Mouse (Mus musculus): ENCODE measurements around the gene Lipe. TPM values are rescaled to one million over a fixed set of nuclear protein-coding genes. Genes with fewer than 3 reads are reported as not detected.

Gene Lipe
- total and polyA plus RNA-seq, 3 experiments, result 4.5 to 15.4 TPM; not detected in 1

Other genes with a start within 250 kb of the Lipe start
- gene Pou2f2, start 219.0 kb downstream of the Lipe start, total RNA-seq (2012; rRNA removed), result 0.73 and 0.75 TPM in 2 replicates
- 1 to 10 TPM in 1 of 2 experiments, not detected in 1; 6.4 TPM for gene Pou2f2, start 219.0 kb downstream of the Lipe start, polyA plus RNA-seq (2012; ENCODE audit: insufficient read depth in 1 of 2, insufficient read length in 2 of 2, low read depth in 1 of 2, low replicate concordance in 2 of 2, missing spikeins in 1 of 2)
- gene Dedd2, start 178.1 kb downstream of the Lipe start, total RNA-seq (2012; rRNA removed), result 25.2 and 28.2 TPM in 2 replicates
- gene Dedd2, start 178.1 kb downstream of the Lipe start, polyA plus RNA-seq (2012; ENCODE audit: insufficient read depth in 1 of 2, insufficient read length in 2 of 2, low read depth in 1 of 2, low replicate concordance in 2 of 2, missing spikeins in 1 of 2), result 10 to 100 TPM in 1 of 2 experiments, not detected in 1; 36.6 TPM
- 8.4 and 9.5 TPM in 2 replicates for gene Zfp526, start 177.3 kb downstream of the Lipe start, total RNA-seq (2012; rRNA removed)
- gene Zfp526, start 177.3 kb downstream of the Lipe start, polyA plus RNA-seq (2012; ENCODE audit: insufficient read depth in 1 of 2, insufficient read length in 2 of 2, low read depth in 1 of 2, low replicate concordance in 2 of 2, missing spikeins in 1 of 2), result 10 to 100 TPM in 1 of 2 experiments, not detected in 1; 14.8 TPM
- 59.8 and 61.5 TPM in 2 replicates for gene Gsk3a, start 160.9 kb downstream of the Lipe start, total RNA-seq (2012; rRNA removed)
- gene Gsk3a, start 160.9 kb downstream of the Lipe start, polyA plus RNA-seq (2012; ENCODE audit: insufficient read depth in 1 of 2, insufficient read length in 2 of 2, low read depth in 1 of 2, low replicate concordance in 2 of 2, missing spikeins in 1 of 2), result 100 to 1,000 TPM in 1 of 2 experiments, 10 to 100 TPM in 1; 86.6 to 149 TPM
- 18.4 and 24.6 TPM in 2 replicates for gene Erf, start 147.9 kb downstream of the Lipe start, total RNA-seq (2012; rRNA removed)
- gene Erf, start 147.9 kb downstream of the Lipe start, polyA plus RNA-seq (2012; ENCODE audit: insufficient read depth in 1 of 2, insufficient read length in 2 of 2, low read depth in 1 of 2, low replicate concordance in 2 of 2, missing spikeins in 1 of 2), result 10 to 100 TPM in 1 of 2 experiments, not detected in 1; 33.2 TPM
- gene Cic, start 131.0 kb downstream of the Lipe start, total RNA-seq (2012; rRNA removed), result 56.6 and 57.2 TPM in 2 replicates
- gene Cic, start 131.0 kb downstream of the Lipe start, polyA plus RNA-seq (2012; ENCODE audit: insufficient read depth in 1 of 2, insufficient read length in 2 of 2, low read depth in 1 of 2, low replicate concordance in 2 of 2, missing spikeins in 1 of 2), result 100 to 1,000 TPM; 157 TPM
- gene Pafah1b3, start 100.7 kb downstream of the Lipe start, total RNA-seq (2012; rRNA removed), result 85.1 and 85.6 TPM in 2 replicates
- 100 to 1,000 TPM; 110 to 180 TPM for gene Pafah1b3, start 100.7 kb downstream of the Lipe start, polyA plus RNA-seq (2012; ENCODE audit: insufficient read depth in 1 of 2, insufficient read length in 2 of 2, low read depth in 1 of 2, low replicate concordance in 2 of 2, missing spikeins in 1 of 2)
- gene Prr19, start 97.3 kb downstream of the Lipe start, total RNA-seq (2012; rRNA removed), result not detected in 2 replicates
- gene Prr19, start 97.3 kb downstream of the Lipe start, polyA plus RNA-seq (2012; ENCODE audit: insufficient read depth in 1 of 2, insufficient read length in 2 of 2, low read depth in 1 of 2, low replicate concordance in 2 of 2, missing spikeins in 1 of 2), result under 1 TPM in 1 of 2 experiments, not detected in 1; 0.11 TPM
- gene Tmem145, start 92.6 kb downstream of the Lipe start, total RNA-seq (2012; rRNA removed), result not detected in 2 replicates
- gene Tmem145, start 92.6 kb downstream of the Lipe start, polyA plus RNA-seq (2012; ENCODE audit: insufficient read depth in 1 of 2, insufficient read length in 2 of 2, low read depth in 1 of 2, low replicate concordance in 2 of 2, missing spikeins in 1 of 2), result not detected
- 12.7 and 13.1 TPM in 2 replicates for gene Megf8, start 81.5 kb downstream of the Lipe start, total RNA-seq (2012; rRNA removed)
- gene Megf8, start 81.5 kb downstream of the Lipe start, polyA plus RNA-seq (2012; ENCODE audit: insufficient read depth in 1 of 2, insufficient read length in 2 of 2, low read depth in 1 of 2, low replicate concordance in 2 of 2, missing spikeins in 1 of 2), result 10 to 100 TPM in 1 of 2 experiments, not detected in 1; 22.0 TPM
- gene Cnfn, start 29.0 kb downstream of the Lipe start, total RNA-seq (2012; rRNA removed), result not detected in 2 replicates
- gene Cnfn, start 29.0 kb downstream of the Lipe start, polyA plus RNA-seq (2012; ENCODE audit: insufficient read depth in 1 of 2, insufficient read length in 2 of 2, low read depth in 1 of 2, low replicate concordance in 2 of 2, missing spikeins in 1 of 2), result not detected
- gene Cxcl17, start 14.2 kb upstream of the Lipe start, total RNA-seq (2012; rRNA removed), result not detected in 2 replicates
- gene Cxcl17, start 14.2 kb upstream of the Lipe start, polyA plus RNA-seq (2012; ENCODE audit: insufficient read depth in 1 of 2, insufficient read length in 2 of 2, low read depth in 1 of 2, low replicate concordance in 2 of 2, missing spikeins in 1 of 2), result not detected
- 0.27 and 0.46 TPM in 2 replicates for gene Ceacam1, start 78.9 kb upstream of the Lipe start, total RNA-seq (2012; rRNA removed)
- gene Ceacam1, start 78.9 kb upstream of the Lipe start, polyA plus RNA-seq (2012; ENCODE audit: insufficient read depth in 1 of 2, insufficient read length in 2 of 2, low read depth in 1 of 2, low replicate concordance in 2 of 2, missing spikeins in 1 of 2), result 1 to 10 TPM in 1 of 2 experiments, not detected in 1; 1.5 TPM
- gene Ceacam2, start 141.1 kb upstream of the Lipe start, total RNA-seq (2012; rRNA removed), result 0.07 TPM in 1 of 2 replicates, not detected in the other
- gene Ceacam2, start 141.1 kb upstream of the Lipe start, polyA plus RNA-seq (2012; ENCODE audit: insufficient read depth in 1 of 2, insufficient read length in 2 of 2, low read depth in 1 of 2, low replicate concordance in 2 of 2, missing spikeins in 1 of 2), result under 1 TPM in 1 of 2 experiments, not detected in 1; 0.13 TPM
- not detected in 2 replicates for gene Erich4, start 217.2 kb upstream of the Lipe start, total RNA-seq (2012; rRNA removed)
- gene Erich4, start 217.2 kb upstream of the Lipe start, polyA plus RNA-seq (2012; ENCODE audit: insufficient read depth in 1 of 2, insufficient read length in 2 of 2, low read depth in 1 of 2, low replicate concordance in 2 of 2, missing spikeins in 1 of 2), result not detected
- 12.4 and 14.8 TPM in 2 replicates for gene Dmac2, start 220.7 kb upstream of the Lipe start, total RNA-seq (2012; rRNA removed)
- gene Dmac2, start 220.7 kb upstream of the Lipe start, polyA plus RNA-seq (2012; ENCODE audit: insufficient read depth in 1 of 2, insufficient read length in 2 of 2, low read depth in 1 of 2, low replicate concordance in 2 of 2, missing spikeins in 1 of 2), result 10 to 100 TPM in 1 of 2 experiments, not detected in 1; 32.8 TPM
- gene B3gnt8, start 227.9 kb upstream of the Lipe start, total RNA-seq (2012; rRNA removed), result 0.46 TPM in 2 replicates
- 1 to 10 TPM in 1 of 2 experiments, not detected in 1; 1.6 TPM for gene B3gnt8, start 227.9 kb upstream of the Lipe start, polyA plus RNA-seq (2012; ENCODE audit: insufficient read depth in 1 of 2, insufficient read length in 2 of 2, low read depth in 1 of 2, low replicate concordance in 2 of 2, missing spikeins in 1 of 2)

Data from MEL (cell line).